Mouse (Mus musculus) erythroblast, embryonic 14.5 days (primary cell): Measurements from ENCODE around the gene 6430548M08Rik. TPM values are rescaled to one million over a fixed set of nuclear protein-coding genes. Genes with fewer than 3 reads are reported as not detected.

Experiments
- H3K27me3 ChIP-seq: 2 replicates; pipeline ENCODE4 v1.6.1; 2012; ENCODE audit warnings: inconsistent platforms; ENCODE audit not compliant: control insufficient read depth
- H3K36me3 ChIP-seq: 2 replicates; pipeline ENCODE4 v1.6.1; 2012; ENCODE audit warnings: mild to moderate bottlenecking, inconsistent platforms; ENCODE audit not compliant: control insufficient read depth
- H3K4me1 ChIP-seq: 2 replicates; pipeline ENCODE4 v1.6.1; 2012; ENCODE audit warnings: inconsistent platforms; ENCODE audit not compliant: control insufficient read depth
- H3K4me3 ChIP-seq: replicated peaks from 2 replicates; pipeline ENCODE3; 2012; ENCODE audit warnings: moderate library complexity, mild to moderate bottlenecking, inconsistent platforms
- H3K9me3 ChIP-seq: 2 replicates; pipeline ENCODE4 v1.6.1; 2012; ENCODE audit warnings: low read length, inconsistent platforms, mixed read lengths; ENCODE audit not compliant: control insufficient read depth
- GATA1 ChIP-seq: IDR thresholded peaks from 2 replicates; pipeline ENCODE4 v1.6.1; 2012; ENCODE audit warnings: low read length, inconsistent platforms, mixed read lengths
- TAL1 ChIP-seq: IDR thresholded peaks from 3 replicates; pipeline ENCODE4 v1.6.1; 2012; ENCODE audit warnings: low read length, inconsistent platforms, mixed read lengths
- polyA plus RNA-seq: library from polyadenylated mRNA; stranded (reverse); fragments of >175 nt; gene quantifications from 2 replicates; pipeline ENCODE4 v1.2.3, GENCODE M21; 2012

Gene 6430548M08Rik
- polyA plus RNA-seq, 1 experiment, result 0.01 TPM

- H3K27me3 ChIP-seq, result peaks cover 81% of the 10 kb centered on the region
- H3K9me3 ChIP-seq, result peaks cover 8% of the 10 kb centered on the region
- no peak overlapping the region for H3K4me3 ChIP-seq
- TF ChIP-seq TAL1, result no peak
- no peak for TF ChIP-seq GATA1
- peaks cover 23% of the 10 kb centered on the region for H3K4me1 ChIP-seq
- no peaks in the 10 kb centered on the region for H3K36me3 ChIP-seq
Measured at GRCm38 (mm10) chr8:120116600-120116999, 2.6 kb downstream of the 6430548M08Rik start.

- TF ChIP-seq TAL1, result no peak
- no peak for TF ChIP-seq GATA1
- Histone ChIP-seq H3K9me3 (peaks cover 8% of the 10 kb centered on the region), H3K4me1 (peaks cover 15% of the 10 kb centered on the region), H3K4me3 (no peak overlapping the region), H3K27me3 (peaks cover 74% of the 10 kb centered on the region), H3K36me3 (no peaks in the 10 kb centered on the region)
Measured at GRCm38 (mm10) chr8:120118162-120118561, 4.2 kb downstream of the 6430548M08Rik start.

- H3K36me3 ChIP-seq, result no peaks in the 10 kb centered on the region
- no peak overlapping the region for H3K4me3 ChIP-seq
- no peak for TF ChIP-seq GATA1
- TF ChIP-seq TAL1, result no peak
- H3K9me3 ChIP-seq, result peaks cover 8% of the 10 kb centered on the region
- peaks cover 73% of the 10 kb centered on the region for H3K27me3 ChIP-seq
- H3K4me1 ChIP-seq, result peaks cover 9% of the 10 kb centered on the region
Measured at GRCm38 (mm10) chr8:120118847-120119246, 4.9 kb downstream of the 6430548M08Rik start.

- Histone ChIP-seq H3K9me3 (peaks cover 7% of the 10 kb centered on the region), H3K27me3 (peaks cover 67% of the 10 kb centered on the region)
Measured at GRCm38 (mm10) chr8:120119429-120119828, 5.5 kb downstream of the 6430548M08Rik start.

GRCm38 (mm10) chr8:120119931-120120330, 6.0 kb downstream of the 6430548M08Rik start:
- peaks cover 64% of the 10 kb centered on the region for H3K27me3 ChIP-seq
- H3K9me3 ChIP-seq, result peaks cover 5% of the 10 kb centered on the region
- H3K4me1 ChIP-seq, result no peaks in the 10 kb centered on the region
- no peaks in the 10 kb centered on the region for H3K36me3 ChIP-seq
- TF ChIP-seq TAL1 (no peak), GATA1 (no peak)
- no peak overlapping the region for H3K4me3 ChIP-seq

More at GRCm38 (mm10) chr8:120119429-120119828, 5.5 kb downstream of the 6430548M08Rik start:
- Histone ChIP-seq H3K36me3 (no peaks in the 10 kb centered on the region), H3K4me3 (no peak overlapping the region), H3K4me1 (peaks cover 3% of the 10 kb centered on the region)
- no peak for TF ChIP-seq GATA1
- TF ChIP-seq TAL1, result no peak

- H3K27me3 ChIP-seq, result peaks cover 54% of the 10 kb centered on the region
- H3K4me1 ChIP-seq, result no peaks in the 10 kb centered on the region
Measured at GRCm38 (mm10) chr8:120120951-120121350, 7.0 kb downstream of the 6430548M08Rik start.

GRCm38 (mm10) chr8:120124261-120124660, 10.3 kb downstream of the 6430548M08Rik start:
- Histone ChIP-seq H3K9me3 (0 out of 2 replicates have a peak, but pooled peaks cover 2% of the 10 kb centered on the region), H3K27me3 (peaks cover 37% of the 10 kb centered on the region), H3K36me3 (no peaks in the 10 kb centered on the region), H3K4me1 (no peaks in the 10 kb centered on the region), H3K4me3 (no peak overlapping the region)
- TF ChIP-seq GATA1, result no peak
- TF ChIP-seq TAL1, result no peak

More at GRCm38 (mm10) chr8:120120951-120121350, 7.0 kb downstream of the 6430548M08Rik start:
- no peak for TF ChIP-seq GATA1
- no peak for TF ChIP-seq TAL1
- Histone ChIP-seq H3K4me3 (no peak overlapping the region), H3K36me3 (no peaks in the 10 kb centered on the region), H3K9me3 (peaks cover 2% of the 10 kb centered on the region)

GRCm38 (mm10) chr8:120124836-120125389, 11.0 kb downstream of the 6430548M08Rik start:
- TF ChIP-seq TAL1 (no peak), GATA1 (no peak)
- H3K4me3 ChIP-seq, result no peak overlapping the region

GRCm38 (mm10) chr8:120126357-120127161, 12.6 kb downstream of the 6430548M08Rik start:
- Histone ChIP-seq H3K9me3 (0 out of 2 replicates have a peak, but pooled peaks cover 2% of the 10 kb centered on the region), H3K4me1 (no peaks in the 10 kb centered on the region), H3K36me3 (no peaks in the 10 kb centered on the region), H3K4me3 (no peak overlapping the region), H3K27me3 (peaks cover 25% of the 10 kb centered on the region)
- TF ChIP-seq TAL1 (no peak), GATA1 (no peak)

More at GRCm38 (mm10) chr8:120124836-120125389, 11.0 kb downstream of the 6430548M08Rik start:
- Histone ChIP-seq H3K9me3 (0 out of 2 replicates have a peak, but pooled peaks cover 2% of the 10 kb centered on the region), H3K27me3 (peaks cover 32% of the 10 kb centered on the region), H3K4me1 (no peaks in the 10 kb centered on the region), H3K36me3 (no peaks in the 10 kb centered on the region)
